Mouse (Mus musculus): ENCODE results near the gene Cyb561d1. TPM values are rescaled to one million over a fixed set of nuclear protein-coding genes. Genes with fewer than 3 reads are reported as not detected.

Gene Cyb561d1
- polyA plus RNA-seq, 1 experiment from 2014 or later, result 3.0 TPM

DNA sequence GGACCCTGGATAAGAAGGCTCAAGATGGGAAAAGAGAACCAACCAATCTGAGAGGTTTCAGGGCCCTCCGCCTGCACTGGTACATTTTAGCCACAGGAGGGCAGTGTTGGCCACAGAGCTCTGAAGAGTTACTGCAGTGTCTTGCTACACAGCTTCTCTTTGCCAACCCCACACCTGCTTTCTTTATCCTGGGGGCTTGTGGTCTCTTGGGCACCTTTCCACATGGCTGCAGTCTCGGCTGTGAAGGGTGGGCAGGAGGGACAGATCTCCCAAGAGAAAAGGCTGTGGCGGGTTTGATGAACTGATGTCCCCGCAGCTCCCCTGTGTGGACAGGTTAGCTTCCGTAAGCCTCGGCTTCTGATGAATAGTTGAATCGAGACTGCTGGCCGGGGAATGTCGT is 36.2 kb downstream of the Cyb561d1 start:
- peak overlapping the region; percentile 27 for H3K4me3 ChIP-seq (replicated peaks)
- no peaks in the 10 kb centered on the region for H3K36me3 ChIP-seq
- H3K9ac ChIP-seq, result no peak overlapping the region
- H3K9me3 ChIP-seq (replicated peaks), result no peaks in the 10 kb centered on the region
- H3K4me2 ChIP-seq (replicated peaks), result peak overlapping the region; percentile 42
- H3K27ac ChIP-seq (replicated peaks), result no peak overlapping the region
- H3K4me1 ChIP-seq, result peaks cover 34% of the 10 kb centered on the region
- WGBS, result 17% methylated on average over 9 of the region's 9 CpGs
- peak; percentile 22; the same call in 1 of the 2 replicates for ATAC-seq (ENCODE audit: insufficient number of reproducible peaks, low FRiP score, low TSS enrichment, low read depth)
- H3K27me3 ChIP-seq, result no peaks in the 10 kb centered on the region

DNA sequence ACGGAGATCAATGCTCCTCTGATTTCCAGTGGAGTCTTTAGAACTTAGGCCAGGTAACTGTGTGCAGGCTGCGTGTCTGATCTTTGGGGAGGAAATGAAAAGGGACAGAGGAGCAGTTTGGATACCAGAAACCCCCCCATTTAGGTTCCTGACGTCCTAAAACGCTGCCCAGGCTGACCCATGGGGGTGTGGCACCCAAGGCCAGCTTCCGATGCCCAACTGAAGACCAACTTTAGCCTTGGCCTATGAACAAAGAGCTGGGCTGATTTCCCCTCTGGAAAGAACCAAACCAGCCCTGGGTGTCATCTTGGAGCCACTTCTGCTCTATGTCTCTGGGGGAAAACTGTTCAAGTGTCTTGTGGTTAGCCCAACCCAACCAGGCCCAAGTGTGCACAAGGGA is 36.9 kb downstream of the Cyb561d1 start:
- H3K4me2 ChIP-seq (replicated peaks), result no peak overlapping the region
- H3K27ac ChIP-seq (replicated peaks), result no peak overlapping the region
- peaks cover 34% of the 10 kb centered on the region for H3K4me1 ChIP-seq
- 60% methylated on average over 5 of the region's 5 CpGs for WGBS
- H3K36me3 ChIP-seq, result no peaks in the 10 kb centered on the region
- no peak overlapping the region for H3K4me3 ChIP-seq (replicated peaks)
- H3K9ac ChIP-seq, result no peak overlapping the region
- H3K27me3 ChIP-seq, result no peaks in the 10 kb centered on the region
- ATAC-seq (ENCODE audit: insufficient number of reproducible peaks, low FRiP score, low TSS enrichment, low read depth), result no peak
- H3K9me3 ChIP-seq (replicated peaks), result no peaks in the 10 kb centered on the region

DNA sequence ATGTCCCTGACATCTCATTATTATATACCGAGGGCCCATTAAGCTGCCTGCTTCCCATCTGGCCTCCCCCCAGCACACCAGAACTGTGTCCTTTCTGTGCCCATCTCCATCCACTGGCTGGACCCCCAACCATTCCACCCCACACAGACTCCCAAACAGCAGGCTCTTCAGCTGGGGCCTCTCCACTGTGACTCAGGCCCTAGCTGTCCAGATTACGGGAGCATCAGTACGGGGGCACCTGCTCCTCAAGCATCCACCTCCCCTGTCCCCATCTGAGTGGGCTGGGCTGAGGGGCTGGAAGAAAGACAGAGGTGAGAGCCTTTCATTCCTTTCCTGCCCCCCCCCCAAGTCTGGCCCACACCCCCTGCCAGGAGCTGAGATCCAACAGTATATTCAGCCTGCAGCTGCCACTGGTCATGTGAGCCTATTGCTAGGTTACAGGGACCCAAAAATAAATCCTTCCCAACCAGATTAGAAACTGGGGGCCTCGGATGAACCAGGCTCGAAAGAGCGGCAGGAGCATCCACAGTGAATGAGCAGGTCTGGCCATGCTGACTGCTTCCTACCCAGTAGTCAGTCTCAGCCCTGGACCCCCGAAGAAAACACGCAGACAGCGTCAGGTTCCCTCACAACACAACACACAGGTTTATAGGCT is 42.5 kb downstream of the Cyb561d1 start:
- WGBS, result 64% methylated on average over 9 of the region's 9 CpGs
- 0 out of 2 replicates have a peak, but pooled peaks have one; percentile 21 for ATAC-seq (ENCODE audit: insufficient number of reproducible peaks, low FRiP score, low TSS enrichment, low read depth)
- Histone ChIP-seq H3K36me3 (no peaks in the 10 kb centered on the region), H3K27ac (replicated peaks) (no peak overlapping the region), H3K9ac (no peak overlapping the region), H3K4me3 (replicated peaks) (no peak overlapping the region), H3K9me3 (replicated peaks) (no peaks in the 10 kb centered on the region), H3K27me3 (no peaks in the 10 kb centered on the region), H3K4me2 (replicated peaks) (no peak overlapping the region), H3K4me1 (no peaks in the 10 kb centered on the region)

DNA sequence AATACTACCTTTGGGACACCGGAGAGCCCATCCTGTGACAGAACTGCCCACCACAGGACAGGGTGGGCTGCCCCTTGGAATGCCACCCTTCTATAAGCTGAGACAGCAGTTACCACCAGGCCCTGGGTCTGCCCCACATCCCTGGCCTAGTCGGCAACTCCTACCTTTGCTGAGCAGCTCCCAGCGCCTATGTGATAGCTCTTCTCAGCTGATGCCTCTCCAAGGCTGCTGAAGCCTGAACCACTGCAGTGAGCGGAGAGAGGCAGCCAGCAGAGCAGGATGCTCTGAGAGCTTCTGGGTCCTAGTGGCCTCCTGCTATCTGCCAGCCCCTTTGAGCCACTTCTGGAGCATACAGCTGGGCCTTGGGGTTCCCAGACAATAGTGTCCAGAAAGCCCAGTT is 46.4 kb downstream of the Cyb561d1 start, which contains the start of gene Gpr61:
TSS of gene Gpr61 (minus strand) at position 227 of the 400 bp plus-strand sequence.
- Histone ChIP-seq H3K9ac (no peak within 1 kb of the TSS), H3K36me3 (no peaks in the 10 kb centered on the region), H3K9me3 (replicated peaks) (no peaks in the 10 kb centered on the region), H3K4me2 (replicated peaks) (no peak within 1 kb of the TSS), H3K27ac (replicated peaks) (no peak within 1 kb of the TSS), H3K4me3 (replicated peaks) (no peak within 1 kb of the TSS), H3K27me3 (no peaks in the 10 kb centered on the region), H3K4me1 (no peaks in the 10 kb centered on the region)
- 41% methylated on average over 4 of the region's 4 CpGs for WGBS
- no peak for ATAC-seq (ENCODE audit: insufficient number of reproducible peaks, low FRiP score, low TSS enrichment, low read depth)

DNA sequence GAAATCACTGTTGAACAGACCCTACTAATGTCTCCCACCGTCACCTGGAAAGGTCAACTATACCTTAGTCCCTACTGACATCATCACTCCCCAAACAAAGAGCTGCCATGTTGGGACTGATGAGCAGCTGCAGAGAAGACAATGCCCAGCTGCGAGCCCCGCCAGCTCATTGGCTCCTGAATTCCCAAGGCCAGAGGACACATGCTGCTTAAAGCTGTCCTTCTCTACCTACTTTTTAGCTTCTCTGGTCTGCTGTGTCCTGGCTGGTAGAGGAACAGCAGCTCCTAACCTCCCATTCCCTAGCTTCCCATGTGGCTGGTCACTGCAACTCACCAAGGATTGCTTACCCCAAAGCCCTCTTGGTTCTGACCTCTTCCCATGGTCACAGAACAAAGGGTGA is 48.7 kb downstream of the Cyb561d1 start:
- Histone ChIP-seq H3K9me3 (replicated peaks) (no peaks in the 10 kb centered on the region), H3K9ac (no peak overlapping the region), H3K4me3 (replicated peaks) (no peak overlapping the region), H3K27ac (replicated peaks) (no peak overlapping the region), H3K4me1 (peaks cover 5% of the 10 kb centered on the region; the same call in 1 of the 2 replicates), H3K36me3 (no peaks in the 10 kb centered on the region), H3K27me3 (no peaks in the 10 kb centered on the region), H3K4me2 (replicated peaks) (no peak overlapping the region)
- WGBS, result 88% methylated on average over 3 of the region's 3 CpGs
- ATAC-seq (ENCODE audit: insufficient number of reproducible peaks, low FRiP score, low TSS enrichment, low read depth), result no peak

DNA sequence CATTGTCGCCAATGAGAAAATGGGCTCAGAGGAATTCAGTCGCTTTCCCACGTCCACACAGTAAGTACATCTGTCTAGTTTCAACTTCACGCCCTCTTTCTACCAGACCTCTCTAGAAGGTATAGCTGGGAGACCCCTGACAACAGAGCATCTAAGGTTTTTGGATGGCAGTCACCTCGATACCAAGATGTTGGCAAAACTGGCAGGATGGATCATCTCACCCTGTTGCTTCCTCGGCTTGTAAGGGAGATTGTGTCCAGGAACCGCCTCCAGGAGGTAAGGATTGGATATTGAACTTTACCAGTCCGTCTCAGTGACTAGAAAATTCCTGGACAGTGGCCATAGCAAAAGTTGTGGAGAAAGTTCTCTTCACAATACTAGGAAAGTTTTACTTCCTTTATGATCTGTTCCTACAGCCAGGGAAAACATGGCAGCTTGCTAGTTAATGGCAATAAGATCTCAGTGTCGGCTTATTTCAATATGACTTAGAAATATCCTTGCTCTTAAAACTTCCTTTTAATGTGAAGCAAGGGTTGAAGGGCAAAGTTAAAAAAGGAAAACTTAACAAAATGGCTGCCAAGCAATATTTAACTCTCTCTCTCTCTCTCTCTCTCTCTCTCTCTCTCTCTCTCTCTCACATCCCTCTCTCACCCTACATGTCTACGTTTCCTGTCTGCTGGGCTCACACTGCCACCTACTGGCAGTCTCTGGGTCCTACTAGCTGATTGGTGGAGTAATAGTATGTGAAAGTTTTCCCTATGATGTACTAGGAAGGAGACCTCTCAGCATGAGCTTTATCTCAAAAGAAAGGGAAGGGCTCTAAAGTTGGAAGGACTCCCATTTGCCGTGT is 53.4 kb downstream of the Cyb561d1 start:
- Histone ChIP-seq H3K36me3 (no peaks in the 10 kb centered on the region), H3K27ac (replicated peaks) (no peak overlapping the region), H3K4me2 (replicated peaks) (0 out of 2 replicates have a peak overlapping the region, but pooled peaks have one; percentile 2), H3K27me3 (no peaks in the 10 kb centered on the region), H3K9ac (no peak overlapping the region), H3K4me3 (replicated peaks) (no peak overlapping the region), H3K4me1 (peaks cover 28% of the 10 kb centered on the region), H3K9me3 (replicated peaks) (no peaks in the 10 kb centered on the region)
- WGBS, result 62% methylated on average over 11 of the region's 11 CpGs
- no peak for ATAC-seq (ENCODE audit: insufficient number of reproducible peaks, low FRiP score, low TSS enrichment, low read depth)

DNA sequence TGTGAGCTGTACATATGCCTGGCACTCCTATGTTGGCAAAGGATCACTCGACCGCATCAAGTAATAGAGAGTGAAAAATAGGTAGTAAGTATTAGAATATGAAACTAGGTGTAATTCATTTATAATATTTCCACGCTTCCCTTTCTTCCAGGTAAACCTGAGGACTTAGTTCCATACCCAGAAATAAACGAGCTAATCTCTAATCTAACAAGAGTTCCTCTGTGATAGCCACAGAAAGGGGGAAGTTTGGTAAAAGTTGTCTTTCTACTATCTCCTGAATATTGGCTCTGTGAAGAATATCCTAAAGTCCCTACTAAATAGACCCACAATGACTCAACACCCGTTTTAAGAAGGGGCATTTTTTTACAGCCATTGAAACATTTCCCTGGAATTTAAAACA is 54.3 kb downstream of the Cyb561d1 start:
- Histone ChIP-seq H3K27ac (replicated peaks) (peak overlapping the region; percentile 95; the same call in 1 of the 2 replicates), H3K9me3 (replicated peaks) (no peaks in the 10 kb centered on the region), H3K4me2 (replicated peaks) (peak overlapping the region; percentile 81), H3K27me3 (no peaks in the 10 kb centered on the region), H3K4me3 (replicated peaks) (peak overlapping the region; percentile 87), H3K36me3 (no peaks in the 10 kb centered on the region), H3K9ac (0 out of 2 replicates have a peak overlapping the region, but pooled peaks have one; percentile 94), H3K4me1 (peaks cover 28% of the 10 kb centered on the region)
- ATAC-seq (ENCODE audit: insufficient number of reproducible peaks, low FRiP score, low TSS enrichment, low read depth), result no peak
- 55% methylated on average over 5 of the region's 5 CpGs for WGBS

Other genes starting within 250 kb of the Cyb561d1 start
- gene Gstm3, start 231.9 kb downstream of the Cyb561d1 start, polyA plus RNA-seq (2015; fragmentation: Nextera tagmentation; extraction: Ambion mirVana), result not detected in 2 replicates
- gene Gstm2, start 214.8 kb downstream of the Cyb561d1 start, polyA plus RNA-seq (2015; fragmentation: Nextera tagmentation; extraction: Ambion mirVana), result 60.2 and 73.5 TPM in 2 replicates
- 178 and 220 TPM in 2 replicates for gene Gstm1, start 183.2 kb downstream of the Cyb561d1 start, polyA plus RNA-seq (2015; fragmentation: Nextera tagmentation; extraction: Ambion mirVana)
- gene Gstm4, start 156.3 kb downstream of the Cyb561d1 start, polyA plus RNA-seq (2015; fragmentation: Nextera tagmentation; extraction: Ambion mirVana), result 12.7 and 15.3 TPM in 2 replicates
- gene Ampd2, start 114.6 kb downstream of the Cyb561d1 start, polyA plus RNA-seq (2015; fragmentation: Nextera tagmentation; extraction: Ambion mirVana), result 44.3 and 44.9 TPM in 2 replicates
- 0.39 and 0.61 TPM in 2 replicates for gene Gnat2, start 108.4 kb downstream of the Cyb561d1 start, polyA plus RNA-seq (2015; fragmentation: Nextera tagmentation; extraction: Ambion mirVana)
- gene Gnai3, start 55.1 kb downstream of the Cyb561d1 start, polyA plus RNA-seq (2015; fragmentation: Nextera tagmentation; extraction: Ambion mirVana), result 154 and 161 TPM in 2 replicates
- 0.11 and 0.25 TPM in 2 replicates for gene Gpr61, start 46.3 kb downstream of the Cyb561d1 start, polyA plus RNA-seq (2015; fragmentation: Nextera tagmentation; extraction: Ambion mirVana)
- gene Amigo1, start 14.9 kb downstream of the Cyb561d1 start, polyA plus RNA-seq (2015; fragmentation: Nextera tagmentation; extraction: Ambion mirVana), result 6.3 and 6.8 TPM in 2 replicates
- gene Atxn7l2, start 9.7 kb upstream of the Cyb561d1 start, polyA plus RNA-seq (2015; fragmentation: Nextera tagmentation; extraction: Ambion mirVana), result 18.4 and 20.4 TPM in 2 replicates
- 2.7 and 3.3 TPM in 2 replicates for gene Sypl2, start 25.4 kb upstream of the Cyb561d1 start, polyA plus RNA-seq (2015; fragmentation: Nextera tagmentation; extraction: Ambion mirVana)
- gene Psma5, start 55.7 kb upstream of the Cyb561d1 start, polyA plus RNA-seq (2015; fragmentation: Nextera tagmentation; extraction: Ambion mirVana), result 263 and 265 TPM in 2 replicates
- 13.4 and 13.9 TPM in 2 replicates for gene Sort1, start 82.9 kb upstream of the Cyb561d1 start, polyA plus RNA-seq (2015; fragmentation: Nextera tagmentation; extraction: Ambion mirVana)
- gene Mybphl, start 163.7 kb upstream of the Cyb561d1 start, polyA plus RNA-seq (2015; fragmentation: Nextera tagmentation; extraction: Ambion mirVana), result 0.12 TPM in 1 of 2 replicates, not detected in the other
- 41.7 TPM in 2 replicates for gene Psrc1, start 182.6 kb upstream of the Cyb561d1 start, polyA plus RNA-seq (2015; fragmentation: Nextera tagmentation; extraction: Ambion mirVana)
- gene Celsr2, start 214.3 kb upstream of the Cyb561d1 start, polyA plus RNA-seq (2015; fragmentation: Nextera tagmentation; extraction: Ambion mirVana), result 20.1 and 20.7 TPM in 2 replicates
- 117 and 120 TPM in 2 replicates for gene Sars, start 244.0 kb upstream of the Cyb561d1 start, polyA plus RNA-seq (2015; fragmentation: Nextera tagmentation; extraction: Ambion mirVana)

Data from embryonic facial prominence, embryonic 15.5 days (tissue).